Mouse (Mus musculus) embryonic fibroblast, embryonic 13.5 days (primary cell): ENCODE results near the gene Olfr325.

Experiments used
- CTCF ChIP-seq: IDR thresholded peaks from 2 replicates; pipeline ENCODE4 v1.5.1; 2011; ENCODE audit warnings: mild to moderate bottlenecking, control low read depth, low read length, moderate library complexity, borderline replicate concordance; ENCODE audit not compliant: insufficient read depth
- POLR2A ChIP-seq: IDR thresholded peaks from 2 replicates; pipeline ENCODE4 v1.6.1; 2011; ENCODE audit warnings: low read depth, mild to moderate bottlenecking, control low read depth, low read length, moderate library complexity

DNA sequence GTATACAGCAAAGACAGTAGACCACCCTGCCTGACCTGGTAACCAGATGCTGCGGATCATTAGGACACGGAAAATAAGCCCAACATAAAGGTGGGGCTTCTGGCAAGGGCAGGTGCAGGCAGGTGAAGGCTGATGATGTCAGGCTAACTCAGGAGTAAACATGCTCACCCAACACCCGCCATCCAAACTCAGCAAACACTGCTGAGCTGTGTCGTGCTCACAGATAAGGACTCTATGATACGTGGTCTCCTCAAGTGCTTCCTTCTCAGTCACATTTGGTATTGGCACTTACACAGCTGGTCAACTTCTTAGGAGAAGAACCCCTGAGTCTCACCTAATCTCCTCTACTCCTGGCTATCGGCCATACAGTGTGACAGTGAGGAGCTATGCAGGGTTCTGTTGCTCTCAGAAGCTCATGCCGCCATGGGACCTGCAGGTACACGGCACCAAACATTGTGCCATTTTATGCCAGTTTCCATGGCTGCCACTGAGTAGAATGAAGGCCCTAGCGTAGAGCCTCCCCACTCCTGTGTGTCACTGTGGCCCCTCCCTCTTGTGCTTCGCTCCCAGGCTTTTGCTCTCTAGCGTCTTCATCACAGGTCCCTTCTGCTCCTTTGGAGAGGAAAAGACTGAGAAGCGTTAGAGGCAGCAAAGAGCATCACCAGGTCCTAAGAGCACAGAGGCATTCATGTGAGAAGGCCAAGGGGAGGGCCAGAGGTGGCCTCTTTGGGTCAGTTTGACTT, 28.8 kb downstream of the Olfr325 start:
- no peak for TF ChIP-seq CTCF
- no peak for TF ChIP-seq POLR2A
